Mouse (Mus musculus) CH12.LX (cell line): ENCODE measurements at regions not wholly inside any gene's neighbourhood (a gene's known extent, or its start where the extent isn't known, plus 50 kb on each side); places are given as distances from the start of the nearest gene placed in this dataset.

Experiments used
- CHD1 ChIP-seq: IDR thresholded peaks from 2 replicates; pipeline ENCODE4 v1.6.1; 2012; ENCODE audit warnings: low read depth, low read length, improper control_type of control experiment, inconsistent platforms
- CHD2 ChIP-seq: IDR thresholded peaks from 2 replicates; pipeline ENCODE4 v1.6.1; 2011; ENCODE audit warnings: low read length, improper control_type of control experiment
- CTCF ChIP-seq, 2 experiments: IDR thresholded peaks in 1 of 2; conservative IDR thresholded peaks in 1 of 2; 2 replicates each; pipeline ENCODE4 v1.5.1; 2011 to 2012; ENCODE audit warnings: low read depth in 2 of 2, low read length in 2 of 2, improper control_type of control experiment in 1 of 2, inconsistent platforms in 1 of 2, mild to moderate bottlenecking in 1 of 2, moderate library complexity in 1 of 2
- EP300 ChIP-seq: IDR thresholded peaks from 2 replicates; pipeline ENCODE4 v1.6.1; 2011; ENCODE audit warnings: low read length, improper control_type of control experiment
- MAFK ChIP-seq: IDR thresholded peaks from 2 replicates; pipeline ENCODE4 v1.6.1; 2011; ENCODE audit warnings: low read length, improper control_type of control experiment; ENCODE audit not compliant: insufficient replicate concordance
- MAX ChIP-seq: IDR thresholded peaks from 2 replicates; pipeline ENCODE4 v1.6.1; 2011; ENCODE audit warnings: low read length, improper control_type of control experiment
- MEF2A ChIP-seq: IDR thresholded peaks from 2 replicates; pipeline ENCODE4 v1.6.1; 2014; ENCODE audit warnings: low read depth, mild to moderate bottlenecking, inconsistent platforms, low read length, improper control_type of control experiment, borderline replicate concordance
- POLR2A ChIP-seq: IDR thresholded peaks from 2 replicates; pipeline ENCODE4 v1.6.1; 2011; ENCODE audit warnings: low read depth, mild to moderate bottlenecking, improper control_type of control experiment, low read length
- RAD21 ChIP-seq: IDR thresholded peaks from 2 replicates; pipeline ENCODE4 v1.6.1; 2011; ENCODE audit warnings: low read depth, mild to moderate bottlenecking, low read length, improper control_type of control experiment, moderate library complexity
- SMC3 ChIP-seq: IDR thresholded peaks from 2 replicates; pipeline ENCODE4 v1.6.1; 2011; ENCODE audit warnings: low read depth, low read length, improper control_type of control experiment
- USF1 ChIP-seq: IDR thresholded peaks from 2 replicates; pipeline ENCODE4 v1.6.1; 2014; ENCODE audit warnings: low read depth, mild to moderate bottlenecking, inconsistent platforms, low read length, improper control_type of control experiment
- ZKSCAN1 ChIP-seq: IDR thresholded peaks from 2 replicates; pipeline ENCODE4 v1.6.1; 2012; ENCODE audit warnings: low read depth, inconsistent platforms, low read length, improper control_type of control experiment, borderline replicate concordance

GRCm38 (mm10) chr10:19123691-19124090, 108.2 kb upstream of the Tnfaip3 start:
- no peak for TF ChIP-seq MEF2A
- TF ChIP-seq POLR2A, result no peak
- TF ChIP-seq CHD1, result no peak
- TF ChIP-seq RAD21, result no peak
- TF ChIP-seq EP300, result no peak
- no peak for TF ChIP-seq CTCF (conservative IDR thresholded peaks at IDR 0.05 in 1 of 2, IDR thresholded peaks at IDR 0.05 in 1 of 2; ENCODE audit: low read depth in 2 of 2, low read length in 2 of 2)
- no peak for TF ChIP-seq MAX
- TF ChIP-seq MAFK, result no peak
- TF ChIP-seq ZKSCAN1, result no peak
- no peak for TF ChIP-seq CHD2
- TF ChIP-seq SMC3, result no peak
- TF ChIP-seq USF1, result no peak
